Mouse (Mus musculus) limb, embryonic 12.5 days (tissue): ENCODE measurements around the gene Best1. TPM values are rescaled to one million over a fixed set of nuclear protein-coding genes. Genes with fewer than 3 reads are reported as not detected.

Source experiments
- ATAC-seq: fragments of 200-750 bp; cut with Nextera tagmentation; 2 replicates; pipeline ENCODE4 v1.8.0; 2017; ENCODE audit warnings: low read depth, moderate TSS enrichment; ENCODE audit not compliant: insufficient number of reproducible peaks, insufficient read depth, low FRiP score, low TSS enrichment
- H3K27ac ChIP-seq: fragments of 300-500 bp; sonication (generic); 2 replicates; pipeline ENCODE4 v1.5.1; 2016; ENCODE audit warnings: mild to moderate bottlenecking, moderate library complexity
- H3K27me3 ChIP-seq: fragments of 300-500 bp; sonication (generic); 2 replicates; pipeline ENCODE4 v1.6.1; 2016; ENCODE audit warnings: mild to moderate bottlenecking, moderate library complexity
- H3K36me3 ChIP-seq: fragments of 300-500 bp; sonication (generic); 2 replicates; pipeline ENCODE4 v1.6.1; 2016; ENCODE audit warnings: mild to moderate bottlenecking, moderate library complexity
- H3K4me1 ChIP-seq: fragments of 300-500 bp; sonication (generic); replicated peaks from 2 replicates; pipeline ENCODE4 v1.6.1; 2016
- H3K4me2 ChIP-seq: fragments of 300-500 bp; sonication (generic); 2 replicates; pipeline ENCODE4 v1.6.1; 2016; ENCODE audit warnings: mild to moderate bottlenecking, moderate library complexity
- H3K4me3 ChIP-seq: fragments of 300-500 bp; sonication (generic); replicated peaks from 2 replicates; pipeline ENCODE4 v1.5.1; 2016; ENCODE audit warnings: mild to moderate bottlenecking
- H3K9ac ChIP-seq: fragments of 300-500 bp; sonication (generic); replicated peaks from 2 replicates; pipeline ENCODE4 v1.6.1; 2016; ENCODE audit warnings: mild to moderate bottlenecking, moderate library complexity
- H3K9me3 ChIP-seq: fragments of 300-500 bp; sonication (generic); 2 replicates; pipeline ENCODE4 v1.6.1; 2016; ENCODE audit warnings: mild to moderate bottlenecking, moderate library complexity
- WGBS: fragments of 180-500 bp; shearing (Covaris S2); methylation state at CpG from one replicate; pipeline ENCODE4 v1.1.7; 2016; 5-methylcytosine and 5-hydroxymethylcytosine counted together
- polyA plus RNA-seq: library from polyadenylated mRNA; unstranded; fragments of >200 nt; fragmentation: Nextera tagmentation; extraction: Ambion mirVana; gene quantifications from 2 replicates; pipeline ENCODE4 v1.2.1, GENCODE M21; 2016

Gene Best1
- polyA plus RNA-seq, 1 experiment from 2014 or later = 2.2 TPM

DNA sequence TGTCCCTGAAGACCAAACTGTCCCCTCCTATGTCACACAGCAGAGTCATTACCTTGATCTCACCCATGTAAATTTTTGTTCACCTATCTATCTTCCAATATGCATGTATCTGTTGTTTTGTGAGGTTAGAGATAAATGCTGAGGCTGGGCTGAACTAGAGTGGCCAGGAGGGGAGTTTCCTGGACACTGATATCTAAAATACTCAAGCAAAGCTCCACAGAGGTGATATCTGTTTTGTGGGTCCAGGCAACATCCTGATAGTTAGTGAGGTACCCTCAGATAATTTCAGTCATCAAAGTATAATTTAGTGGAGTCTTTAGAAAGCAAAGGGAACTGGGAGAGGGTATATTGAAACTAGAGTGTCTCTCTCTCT is 11.6 kb downstream of the Best1 start:
- Histone ChIP-seq H3K4me2 (no peak overlapping the region), H3K4me3 (no peak overlapping the region), H3K27me3 (no peaks in the 10 kb centered on the region), H3K36me3 (peaks cover 17% of the 10 kb centered on the region), H3K27ac (no peak overlapping the region), H3K4me1 (peaks cover 23% of the 10 kb centered on the region), H3K9ac (no peak overlapping the region), H3K9me3 (no peaks in the 10 kb centered on the region)
- ATAC-seq = no peak

DNA sequence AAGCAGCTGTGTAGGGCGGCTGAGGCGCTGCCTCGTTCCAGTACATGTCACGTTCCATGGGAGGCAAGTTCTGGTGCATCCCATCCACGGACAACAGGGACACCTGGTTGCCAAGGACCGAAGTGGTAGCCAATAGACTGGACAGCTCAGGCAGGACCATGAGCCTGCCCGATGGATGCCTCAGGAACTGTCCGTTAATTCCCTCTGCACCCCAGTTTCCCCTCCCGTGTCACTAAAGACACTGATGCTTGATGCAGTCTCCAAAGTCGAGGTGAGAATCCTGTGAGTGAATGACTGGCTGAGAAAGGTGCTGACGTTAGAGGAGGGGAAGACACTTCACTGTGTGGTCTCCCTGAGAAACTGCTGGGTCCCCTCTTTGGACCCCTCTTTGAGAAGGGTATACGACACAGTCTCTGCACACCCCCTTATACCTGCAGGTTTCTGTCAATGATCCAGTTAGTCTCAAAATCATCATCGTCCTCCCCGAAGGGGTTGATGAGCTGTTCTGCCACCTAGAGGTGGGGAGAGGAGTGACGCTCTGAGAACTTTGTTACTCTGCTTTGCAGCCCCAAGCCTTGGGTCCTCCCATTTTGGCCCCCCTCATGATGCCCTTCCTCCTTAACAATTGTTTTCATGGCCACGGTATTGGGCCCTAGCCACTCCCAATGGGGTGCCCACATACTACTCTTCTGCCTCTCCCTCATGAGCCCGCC is 12.1 kb downstream of the Best1 start:
- no peak overlapping the region for H3K4me3 ChIP-seq
- no peak for ATAC-seq
- peaks cover 23% of the 10 kb centered on the region for H3K4me1 ChIP-seq
- 68% methylated on average over 17 of the region's 17 CpGs for WGBS
- H3K4me2 ChIP-seq = no peak overlapping the region
- no peaks in the 10 kb centered on the region for H3K27me3 ChIP-seq
- no peak overlapping the region for H3K9ac ChIP-seq
- H3K27ac ChIP-seq = no peak overlapping the region
- peaks cover 22% of the 10 kb centered on the region for H3K36me3 ChIP-seq
- H3K9me3 ChIP-seq = no peaks in the 10 kb centered on the region

DNA sequence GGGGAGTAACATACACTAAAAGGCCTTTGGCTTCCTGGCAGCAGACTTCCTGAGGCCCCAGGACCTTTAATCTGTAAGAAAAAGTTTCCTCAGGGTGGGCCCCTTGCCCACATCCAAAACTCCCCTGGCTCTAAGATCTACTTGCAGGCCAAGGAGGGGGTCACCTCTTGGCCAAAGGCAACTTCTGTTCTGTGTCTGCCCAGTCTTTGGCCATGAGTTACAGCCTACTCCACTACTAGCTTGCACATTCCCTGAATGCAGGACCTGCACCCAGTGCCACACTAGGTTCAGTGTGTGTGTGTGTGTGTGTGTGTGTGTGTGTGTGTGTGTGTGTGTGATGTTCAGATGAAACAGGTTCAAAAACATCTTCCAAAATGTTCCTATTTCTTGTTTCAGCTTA is 13.8 kb downstream of the Best1 start:
- H3K36me3 ChIP-seq = peaks cover 29% of the 10 kb centered on the region
- no peak overlapping the region for H3K4me2 ChIP-seq
- 0 out of 2 replicates have a peak overlapping the region, but pooled peaks have one; percentile 27 for H3K9ac ChIP-seq
- ATAC-seq = no peak
- no peaks in the 10 kb centered on the region for H3K27me3 ChIP-seq
- no peak overlapping the region for H3K4me3 ChIP-seq
- H3K27ac ChIP-seq = peak overlapping the region; percentile 72; the same call in 1 of the 2 replicates
- H3K4me1 ChIP-seq = peaks cover 25% of the 10 kb centered on the region
- H3K9me3 ChIP-seq = no peaks in the 10 kb centered on the region

DNA sequence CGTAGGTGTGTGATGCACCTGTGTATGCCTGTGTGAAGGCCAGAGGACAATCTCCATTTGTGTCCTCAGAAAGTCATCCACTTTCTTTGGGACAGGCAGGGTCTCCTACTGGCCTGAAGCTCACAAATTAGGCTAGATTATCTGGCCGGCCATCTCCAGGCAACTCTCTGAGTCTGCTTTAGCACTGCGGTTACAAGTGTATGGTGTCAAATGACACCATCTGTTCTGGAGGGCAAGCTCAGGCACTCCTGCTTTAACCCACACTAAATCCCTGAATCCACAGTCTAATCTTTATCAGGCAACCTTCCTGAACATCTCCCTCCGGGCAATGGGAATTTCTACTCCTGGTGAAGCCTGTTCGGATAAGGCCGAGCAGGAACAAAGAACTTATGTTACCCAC is 14.2 kb downstream of the Best1 start:
- H3K9ac ChIP-seq = 0 out of 2 replicates have a peak overlapping the region, but pooled peaks have one; percentile 27
- peak overlapping the region; percentile 72; the same call in 1 of the 2 replicates for H3K27ac ChIP-seq
- H3K36me3 ChIP-seq = peaks cover 29% of the 10 kb centered on the region
- peaks cover 24% of the 10 kb centered on the region for H3K4me1 ChIP-seq
- no peak overlapping the region for H3K4me2 ChIP-seq
- H3K4me3 ChIP-seq = no peak overlapping the region
- no peak for ATAC-seq
- H3K27me3 ChIP-seq = no peaks in the 10 kb centered on the region
- no peaks in the 10 kb centered on the region for H3K9me3 ChIP-seq
- WGBS = 20% methylated on average over 6 of the region's 6 CpGs

DNA sequence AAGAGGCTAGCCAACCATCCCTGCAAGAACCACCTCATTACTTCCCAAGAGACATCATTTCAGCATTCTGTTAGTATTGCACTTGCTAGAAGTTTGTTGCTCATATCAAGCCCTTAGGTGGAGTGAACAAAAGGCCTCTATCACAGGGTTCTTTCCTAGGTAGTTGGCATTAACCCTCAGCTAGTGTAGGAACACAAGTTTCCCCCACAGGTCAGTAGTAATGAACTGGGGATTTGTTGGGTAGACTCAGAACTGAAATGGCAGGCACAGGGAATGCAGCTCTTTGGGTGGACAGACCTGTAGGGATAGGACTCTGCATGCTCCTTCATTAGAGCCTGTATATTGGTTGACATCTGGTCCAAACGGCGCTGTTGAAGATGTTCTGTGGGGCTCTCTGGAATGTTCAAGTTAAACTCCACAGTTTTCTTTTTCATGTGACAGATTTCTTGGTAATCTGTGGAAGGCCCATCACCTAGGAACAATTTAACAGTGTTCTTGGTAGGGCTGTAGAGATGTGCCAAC is 15.5 kb downstream of the Best1 start:
- Histone ChIP-seq H3K36me3 (peaks cover 29% of the 10 kb centered on the region), H3K27ac (no peak overlapping the region), H3K4me1 (peaks cover 24% of the 10 kb centered on the region), H3K4me3 (no peak overlapping the region), H3K9me3 (no peaks in the 10 kb centered on the region), H3K9ac (no peak overlapping the region), H3K4me2 (no peak overlapping the region), H3K27me3 (no peaks in the 10 kb centered on the region)
- ATAC-seq = no peak
- WGBS = 89% methylated on average over 2 of the region's 2 CpGs

DNA sequence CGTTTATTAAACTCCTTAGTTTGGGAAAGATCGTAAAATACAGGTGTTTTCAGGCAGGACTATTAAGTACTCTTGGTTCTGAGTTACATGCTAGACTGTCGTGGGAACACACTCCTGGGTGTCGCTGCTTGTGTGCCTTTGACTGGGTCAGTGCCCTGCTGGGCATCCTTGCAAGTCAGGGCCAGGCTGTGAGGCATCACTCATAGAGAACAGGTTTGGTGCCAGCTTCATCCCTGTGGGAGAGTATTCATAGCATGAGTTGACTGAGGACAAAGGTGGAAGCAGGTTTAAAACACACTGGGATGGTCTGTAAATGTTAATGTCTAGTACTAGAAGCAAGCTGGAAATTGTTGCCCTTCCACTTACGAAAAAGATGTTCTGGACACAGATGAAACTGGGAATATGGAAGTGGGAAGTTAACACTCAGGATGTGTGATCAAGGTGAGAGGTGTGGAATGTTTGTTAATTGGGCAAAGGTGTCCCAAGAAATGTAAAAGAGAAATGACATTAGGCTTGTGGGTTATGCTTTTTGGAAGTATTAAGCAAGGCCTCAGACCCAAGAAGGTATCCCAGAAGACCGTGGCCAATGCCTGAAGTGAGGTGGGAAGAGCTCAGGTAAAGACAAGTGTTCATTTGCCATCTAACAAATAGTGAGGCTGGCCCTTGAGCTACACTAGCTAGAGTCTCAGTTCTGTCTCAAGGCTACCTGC is 16.1 kb downstream of the Best1 start:
- Histone ChIP-seq H3K9ac (no peak overlapping the region), H3K36me3 (peaks cover 29% of the 10 kb centered on the region), H3K9me3 (no peaks in the 10 kb centered on the region), H3K27me3 (no peaks in the 10 kb centered on the region), H3K27ac (no peak overlapping the region), H3K4me2 (no peak overlapping the region), H3K4me3 (no peak overlapping the region), H3K4me1 (peaks cover 24% of the 10 kb centered on the region)
- ATAC-seq = no peak
- WGBS = 85% methylated on average over 6 of the region's 6 CpGs

DNA sequence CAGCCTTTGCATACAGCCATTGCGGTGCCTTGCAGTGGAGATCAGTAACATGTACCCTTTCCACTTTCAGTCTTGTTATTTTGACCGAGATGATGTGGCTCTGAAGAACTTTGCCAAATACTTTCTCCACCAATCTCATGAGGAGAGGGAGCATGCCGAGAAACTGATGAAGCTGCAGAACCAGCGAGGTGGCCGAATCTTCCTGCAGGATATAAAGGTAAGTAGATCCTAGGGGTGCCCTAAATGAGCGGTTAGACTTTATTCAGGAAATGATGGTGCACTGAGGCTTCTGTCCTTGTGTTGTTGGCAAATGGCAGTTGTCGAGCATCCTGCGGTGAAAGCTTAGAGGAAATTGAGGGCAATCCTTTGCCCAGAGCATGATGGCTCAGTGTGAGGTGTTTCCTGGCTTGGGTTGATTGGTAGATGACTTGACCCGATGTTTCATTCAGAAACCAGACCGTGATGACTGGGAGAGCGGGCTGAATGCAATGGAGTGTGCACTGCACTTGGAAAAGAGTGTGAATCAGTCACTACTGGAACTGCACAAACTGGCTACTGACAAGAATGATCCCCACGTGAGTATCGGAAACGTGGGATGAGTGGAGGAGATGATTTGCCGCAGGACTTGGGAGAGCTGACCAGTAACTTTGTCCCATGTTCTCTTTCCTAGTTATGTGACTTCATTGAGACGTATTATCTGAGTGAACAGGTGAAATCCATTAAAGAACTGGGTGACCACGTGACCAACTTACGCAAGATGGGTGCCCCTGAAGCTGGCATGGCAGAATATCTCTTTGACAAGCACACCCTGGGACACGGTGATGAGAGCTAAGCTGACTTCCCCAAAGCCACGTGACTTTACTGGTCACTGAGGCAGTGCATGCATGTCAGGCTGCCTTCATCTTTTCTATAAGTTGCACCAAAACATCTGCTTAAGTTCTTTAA is 17.1 kb downstream of the Best1 start:
- H3K9me3 ChIP-seq = no peaks in the 10 kb centered on the region
- ATAC-seq = no peak
- no peak overlapping the region for H3K27ac ChIP-seq
- peak overlapping the region; percentile 70 for H3K4me2 ChIP-seq
- H3K4me1 ChIP-seq = peaks cover 24% of the 10 kb centered on the region
- H3K27me3 ChIP-seq = no peaks in the 10 kb centered on the region
- no peak overlapping the region for H3K9ac ChIP-seq
- peaks cover 29% of the 10 kb centered on the region for H3K36me3 ChIP-seq
- peak overlapping the region; percentile 93 for H3K4me3 ChIP-seq
- 90% methylated on average over 20 of the region's 20 CpGs for WGBS

DNA sequence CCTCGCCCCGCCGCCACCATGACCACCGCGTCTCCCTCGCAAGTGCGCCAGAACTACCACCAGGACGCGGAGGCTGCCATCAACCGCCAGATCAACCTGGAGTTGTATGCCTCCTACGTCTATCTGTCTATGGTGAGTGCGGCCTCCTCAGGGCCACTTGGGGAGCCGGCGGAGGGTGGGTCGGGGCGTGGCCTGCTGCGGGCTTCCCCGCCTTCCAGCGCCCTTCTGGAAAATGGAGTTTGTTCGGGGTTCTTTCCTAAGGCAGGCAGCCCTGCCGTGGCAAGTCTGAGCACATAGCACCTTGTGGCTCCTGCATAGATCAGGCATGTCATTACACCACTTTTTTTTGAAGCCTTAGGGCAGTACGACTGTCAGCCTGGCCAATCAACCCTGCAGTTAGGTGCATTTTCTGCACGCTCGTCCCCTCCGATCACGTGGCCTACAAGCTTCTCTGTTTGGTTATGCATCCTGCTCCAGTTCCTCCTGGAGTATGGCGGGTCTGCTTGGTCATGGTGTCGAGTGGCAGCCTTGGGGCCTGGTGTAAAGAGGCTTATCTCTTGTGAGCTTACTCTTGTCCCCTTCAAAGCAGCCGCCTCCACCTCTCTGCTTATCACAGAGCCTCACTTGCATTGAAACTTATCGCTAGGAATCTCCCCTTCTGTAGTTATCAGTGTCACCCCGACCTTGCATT is 18.4 kb downstream of the Best1 start:
- peak overlapping the region; percentile 89 for H3K9ac ChIP-seq
- no peaks in the 10 kb centered on the region for H3K9me3 ChIP-seq
- H3K36me3 ChIP-seq = peaks cover 29% of the 10 kb centered on the region
- H3K4me2 ChIP-seq = peak overlapping the region; percentile 70
- peak; percentile 73 for ATAC-seq
- WGBS = under 1% methylated on average over 31 of the region's 31 CpGs
- no peaks in the 10 kb centered on the region for H3K27me3 ChIP-seq
- peak overlapping the region; percentile 97 for H3K27ac ChIP-seq
- H3K4me1 ChIP-seq = peaks cover 22% of the 10 kb centered on the region
- H3K4me3 ChIP-seq = peak overlapping the region; percentile 93

DNA sequence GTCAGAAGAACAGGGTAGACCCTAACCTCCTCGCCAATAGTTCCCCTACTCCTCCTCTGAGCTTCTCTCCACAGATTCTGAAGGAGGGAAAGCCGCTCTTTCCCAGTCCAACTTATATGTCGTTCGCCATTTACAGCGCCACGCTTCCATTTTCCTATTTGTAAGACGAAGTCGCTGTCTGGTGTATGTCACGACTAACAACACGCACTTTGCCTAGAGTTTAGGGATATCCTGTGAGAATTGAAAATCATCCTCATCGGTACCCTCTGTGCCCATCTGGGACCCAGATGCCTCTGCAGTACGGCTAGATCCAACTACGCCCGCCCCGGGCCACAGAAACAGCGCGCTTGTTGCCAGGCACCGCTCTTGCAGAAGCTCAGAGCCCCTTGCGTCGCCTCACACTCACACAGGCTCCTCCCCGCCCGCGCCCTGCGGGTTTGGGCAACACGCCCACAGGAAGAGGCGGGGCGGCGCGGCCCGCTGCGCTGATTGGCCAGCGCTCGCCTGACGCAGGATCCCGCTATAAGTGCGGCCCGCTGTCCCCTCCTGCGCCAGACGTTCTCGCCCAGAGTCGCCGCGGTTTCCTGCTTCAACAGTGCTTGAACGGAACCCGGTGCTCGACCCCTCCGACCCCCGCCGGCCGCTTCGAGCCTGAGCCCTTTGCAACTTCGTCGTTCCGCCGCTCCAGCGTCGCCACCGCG is 19.1 kb downstream of the Best1 start:
- Histone ChIP-seq H3K4me3 (peak overlapping the region; percentile 93), H3K27ac (peak overlapping the region; percentile 97), H3K9ac (peak overlapping the region; percentile 89), H3K9me3 (no peaks in the 10 kb centered on the region), H3K36me3 (peaks cover 29% of the 10 kb centered on the region), H3K4me1 (peaks cover 15% of the 10 kb centered on the region), H3K27me3 (no peaks in the 10 kb centered on the region), H3K4me2 (peak overlapping the region; percentile 70)
- WGBS = under 1% methylated on average over 59 of the region's 59 CpGs
- ATAC-seq = peak; percentile 96

DNA sequence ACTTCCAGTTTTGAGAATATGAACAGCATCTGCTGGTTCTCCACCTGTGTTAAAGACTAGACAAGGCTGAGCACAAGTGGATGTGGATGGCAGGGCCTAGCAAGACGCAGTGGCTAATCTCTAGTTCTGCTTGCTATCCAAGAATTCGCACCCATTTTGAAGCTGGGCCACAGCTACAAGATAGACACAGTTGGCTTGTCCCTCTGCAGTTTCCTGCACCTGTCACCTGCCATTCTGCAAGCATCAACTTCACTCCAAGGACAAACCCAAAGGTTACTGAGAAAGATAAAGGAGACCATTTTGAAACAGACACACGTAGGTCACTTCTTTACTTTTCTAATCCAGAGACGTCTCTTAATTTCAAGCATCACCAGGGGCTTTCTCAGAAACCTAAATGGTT is 19.8 kb downstream of the Best1 start:
- peaks cover 29% of the 10 kb centered on the region for H3K36me3 ChIP-seq
- H3K9ac ChIP-seq = peak overlapping the region; percentile 58
- 74% methylated on average over 4 of the region's 4 CpGs for WGBS
- H3K27ac ChIP-seq = peak overlapping the region; percentile 97
- H3K4me1 ChIP-seq = peaks cover 10% of the 10 kb centered on the region
- peak overlapping the region; percentile 93 for H3K4me3 ChIP-seq
- H3K4me2 ChIP-seq = peak overlapping the region; percentile 70
- H3K27me3 ChIP-seq = no peaks in the 10 kb centered on the region
- no peak for ATAC-seq
- no peaks in the 10 kb centered on the region for H3K9me3 ChIP-seq
